Mouse (Mus musculus): ENCODE measurements around the gene Mrpl36.

Gene Mrpl36

DNA sequence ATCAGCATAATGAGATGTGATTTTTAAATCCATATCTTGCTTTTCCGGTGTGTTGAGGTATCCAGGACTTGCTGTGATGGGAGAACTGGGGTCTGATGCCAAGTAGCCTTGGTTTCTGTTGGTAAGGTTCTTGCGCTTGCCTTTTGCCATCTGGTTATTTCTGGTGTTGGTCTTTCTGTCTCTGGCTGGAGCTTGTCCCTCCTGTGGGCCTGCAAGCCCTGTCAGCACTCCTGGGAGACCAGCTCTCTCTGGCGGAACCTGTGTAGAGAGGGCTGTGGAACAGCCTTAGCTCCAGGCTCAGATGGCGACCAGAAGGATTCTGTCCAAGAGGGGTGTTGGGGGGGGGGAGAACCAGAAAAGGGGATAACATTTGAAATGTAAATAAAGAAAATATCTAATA, 18.4 kb downstream of the Mrpl36 start:
- DNase-seq (ENCODE audit: low read depth, low spot score): no peak

DNA sequence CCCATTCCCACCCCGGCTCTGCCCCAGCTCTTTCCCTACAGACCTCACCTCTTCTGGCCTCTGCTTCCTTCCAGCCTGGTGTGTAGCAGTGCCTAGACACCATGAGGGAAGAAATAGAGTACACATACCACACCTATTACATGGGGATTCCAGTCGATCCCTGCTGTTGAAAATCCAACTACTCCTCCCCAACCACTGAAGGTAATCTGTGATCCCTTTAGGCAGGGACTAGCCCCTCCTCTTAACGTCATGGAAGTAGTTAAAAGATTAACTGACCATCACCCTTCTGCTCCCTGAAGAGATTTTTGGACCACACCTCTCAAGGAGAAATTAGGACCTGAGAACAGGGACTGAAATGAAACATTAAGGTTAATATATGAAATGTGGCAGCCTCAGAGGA, 18.9 kb downstream of the Mrpl36 start:
- DNase-seq (ENCODE audit: low read depth, low spot score): no peak

- no peak for DNase-seq (ENCODE audit: low read depth, low spot score)
Observed at GRCm38 (mm10) chr13:73347922-73348650, 19.8 kb downstream of the Mrpl36 start.

GRCm38 (mm10) chr13:73350741-73351140, 22.4 kb downstream of the Mrpl36 start:
- no peak for DNase-seq (ENCODE audit: low read depth, low spot score)

DNA sequence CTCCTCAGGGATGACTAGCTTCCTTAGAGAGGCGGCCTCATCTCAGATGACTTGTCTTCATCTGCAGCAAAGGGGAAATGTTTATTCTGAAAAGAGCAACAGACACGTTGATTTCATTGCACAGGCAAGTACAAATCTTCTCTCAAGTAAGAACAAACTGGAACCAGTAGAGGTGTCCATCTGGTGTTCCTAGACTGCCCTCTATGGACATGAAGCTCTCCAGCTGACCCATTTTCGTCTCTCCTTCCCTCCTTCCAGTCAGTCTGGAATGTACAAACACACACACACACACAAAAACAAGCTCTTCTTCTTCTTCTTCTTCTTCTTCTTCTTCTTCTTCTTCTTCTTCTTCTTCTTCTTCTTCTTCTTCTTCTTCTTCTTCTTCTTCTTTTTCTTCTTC, 23.6 kb downstream of the Mrpl36 start:
- DNase-seq (ENCODE audit: low read depth, low spot score): no peak

DNA sequence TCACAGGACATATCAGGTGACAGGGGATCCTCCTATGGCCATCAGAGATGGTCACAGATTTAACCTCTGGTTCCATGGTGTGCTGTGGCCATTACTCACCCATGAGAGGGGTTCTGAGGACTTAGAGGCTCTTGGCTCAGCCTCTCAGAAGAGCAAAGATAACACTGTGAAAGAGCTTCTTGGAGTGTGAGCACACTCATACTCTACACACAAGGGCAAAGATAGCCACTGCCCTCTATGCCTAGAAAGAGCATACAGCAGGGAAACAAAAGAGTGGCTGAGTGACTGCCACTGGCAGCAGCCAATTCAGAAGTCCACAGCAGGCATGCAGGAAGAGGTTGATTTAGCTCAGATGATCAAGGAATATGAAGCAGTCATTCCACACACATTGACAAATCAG, 24.2 kb downstream of the Mrpl36 start:
- DNase-seq (ENCODE audit: low read depth, low spot score): no peak

GRCm38 (mm10) chr13:73357106-73357505, 28.8 kb downstream of the Mrpl36 start:
- no peak for DNase-seq (ENCODE audit: low read depth, low spot score)

DNA sequence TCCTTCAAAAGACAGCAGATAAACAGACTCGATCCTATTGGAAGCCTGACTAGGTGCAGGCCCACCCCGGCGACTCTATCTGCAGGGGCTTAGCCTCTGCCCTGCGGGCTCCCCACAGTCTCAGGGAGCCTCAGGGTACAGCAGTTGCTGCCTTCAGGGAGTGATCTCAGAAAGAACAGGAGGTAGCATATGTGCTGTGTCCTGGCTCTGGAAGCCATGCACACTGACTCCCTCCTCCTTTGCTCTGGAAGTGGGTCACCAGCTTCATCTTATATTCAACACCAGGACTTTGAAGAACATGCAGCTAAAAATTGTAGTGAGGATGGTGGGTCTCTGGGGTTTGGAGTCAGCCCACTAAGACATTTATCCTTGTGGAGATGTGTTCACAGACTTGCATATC, 45.1 kb downstream of the Mrpl36 start:
- no peak for DNase-seq (ENCODE audit: low read depth, low spot score)

DNA sequence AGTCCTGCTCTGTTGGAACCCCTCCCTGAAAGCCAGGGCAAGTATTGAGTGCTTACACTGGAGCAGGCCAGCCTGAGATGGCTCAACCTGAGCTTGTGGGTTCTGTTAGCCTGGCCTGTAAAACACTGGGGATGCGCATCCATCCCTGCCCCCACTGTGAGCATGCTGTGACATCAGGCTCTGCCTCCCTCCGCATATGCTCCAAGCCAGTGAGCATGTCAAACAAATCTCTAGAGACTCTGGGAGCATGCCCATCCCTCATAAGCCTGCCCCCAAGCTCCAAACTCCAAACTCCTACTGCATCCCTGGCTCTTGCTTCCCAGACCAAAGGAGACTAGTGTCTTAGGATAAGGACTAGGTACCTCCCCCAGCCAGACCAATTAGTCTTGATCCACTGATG, 46.3 kb downstream of the Mrpl36 start:
- peak; percentile 2 for DNase-seq (ENCODE audit: low read depth, low spot score)

DNA sequence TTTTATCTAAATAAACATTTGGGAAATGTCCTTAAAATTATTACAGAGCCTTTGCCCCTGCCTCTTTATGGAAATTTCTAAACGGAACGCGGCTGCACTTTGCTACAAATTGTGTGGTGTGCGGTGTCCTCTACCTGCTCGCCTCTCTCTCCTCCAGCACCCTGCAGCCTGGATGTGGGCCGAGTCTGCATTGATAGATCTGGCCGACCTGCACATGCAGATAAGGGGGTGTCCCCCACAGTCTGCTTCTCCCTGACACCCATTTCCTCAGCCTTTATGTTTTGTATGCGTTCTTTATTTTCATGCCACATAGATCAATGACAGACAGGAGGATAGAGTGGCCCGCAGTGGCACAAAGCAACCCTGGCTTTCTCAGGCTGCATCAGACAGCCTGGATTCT, 49.3 kb downstream of the Mrpl36 start:
- no peak for DNase-seq (ENCODE audit: low read depth, low spot score)
